Mouse (Mus musculus): Measurements from ENCODE around the gene Fancg. TPM values are rescaled to one million over a fixed set of nuclear protein-coding genes. Genes with fewer than 3 reads are reported as not detected.

Gene Fancg
- polyA plus RNA-seq, 1 experiment from 2014 or later = 22.8 TPM

DNA sequence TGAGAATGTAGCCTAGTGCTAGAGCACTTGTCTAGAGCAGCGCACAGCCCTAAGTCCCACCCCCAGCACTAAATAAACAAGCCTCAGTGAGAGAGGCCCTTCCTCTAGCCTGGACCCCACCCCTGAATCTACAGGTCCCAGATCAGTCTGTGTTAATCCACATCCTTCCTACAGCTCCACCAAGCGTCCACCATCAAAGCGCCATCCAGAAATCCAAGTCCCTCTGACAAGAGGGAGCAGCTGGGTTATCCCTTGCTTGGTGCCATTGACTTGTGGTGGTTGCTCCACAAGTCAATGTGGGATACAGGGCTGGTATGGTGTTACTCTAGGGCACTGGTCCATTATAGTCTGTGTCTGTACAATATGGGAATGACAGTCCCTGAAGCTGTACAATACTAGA is 55.1 kb downstream of the Fancg start:
- 0 out of 2 replicates have a peak overlapping the region, but pooled peaks have one; percentile 54 for H3K27ac ChIP-seq (replicated peaks)
- no peaks in the 10 kb centered on the region for H3K27me3 ChIP-seq (replicated peaks)
- H3K4me2 ChIP-seq = peak overlapping the region; percentile 95; the same call in 1 of the 2 replicates
- H3K4me3 ChIP-seq (replicated peaks) = no peak overlapping the region
- peaks cover 32% of the 10 kb centered on the region for H3K36me3 ChIP-seq
- H3K4me1 ChIP-seq = peaks cover 51% of the 10 kb centered on the region
- H3K9ac ChIP-seq (replicated peaks) = no peak overlapping the region
- ATAC-seq (ENCODE audit: low FRiP score) = no peak
- WGBS = 91% methylated on average over 3 of the region's 3 CpGs
- no peaks in the 10 kb centered on the region for H3K9me3 ChIP-seq (replicated peaks)

DNA sequence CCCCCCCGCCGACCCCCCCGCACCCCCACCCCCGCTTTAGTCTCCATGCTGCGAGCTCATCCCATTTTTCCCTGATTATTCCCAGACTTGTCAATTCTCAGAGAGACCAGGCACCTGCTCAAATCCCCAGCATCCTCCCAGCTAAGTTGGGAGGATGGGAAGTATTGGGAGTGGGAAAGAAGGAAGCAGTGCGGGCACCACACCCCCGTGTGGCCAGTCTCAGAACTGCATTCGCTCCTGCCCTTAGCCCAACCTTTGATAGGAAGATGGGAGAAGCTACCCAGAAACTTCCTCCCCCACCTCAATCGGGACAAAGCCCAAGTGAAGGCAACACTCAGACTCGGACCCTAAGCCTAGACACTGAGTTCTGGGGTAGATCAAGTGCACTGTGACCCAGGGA is 56.0 kb downstream of the Fancg start:
- H3K27ac ChIP-seq (replicated peaks) = peak overlapping the region; percentile 94; the same call in 1 of the 2 replicates
- 7% methylated on average over 10 of the region's 10 CpGs for WGBS
- peaks cover 32% of the 10 kb centered on the region for H3K36me3 ChIP-seq
- no peaks in the 10 kb centered on the region for H3K27me3 ChIP-seq (replicated peaks)
- peak overlapping the region; percentile 95 for H3K4me2 ChIP-seq
- ATAC-seq (ENCODE audit: low FRiP score) = no peak
- peaks cover 54% of the 10 kb centered on the region for H3K4me1 ChIP-seq
- no peak overlapping the region; the same call in 1 of the 2 replicates for H3K9ac ChIP-seq (replicated peaks)
- H3K9me3 ChIP-seq (replicated peaks) = no peaks in the 10 kb centered on the region
- 0 out of 2 replicates have a peak overlapping the region, but pooled peaks have one; percentile 63 for H3K4me3 ChIP-seq (replicated peaks)

DNA sequence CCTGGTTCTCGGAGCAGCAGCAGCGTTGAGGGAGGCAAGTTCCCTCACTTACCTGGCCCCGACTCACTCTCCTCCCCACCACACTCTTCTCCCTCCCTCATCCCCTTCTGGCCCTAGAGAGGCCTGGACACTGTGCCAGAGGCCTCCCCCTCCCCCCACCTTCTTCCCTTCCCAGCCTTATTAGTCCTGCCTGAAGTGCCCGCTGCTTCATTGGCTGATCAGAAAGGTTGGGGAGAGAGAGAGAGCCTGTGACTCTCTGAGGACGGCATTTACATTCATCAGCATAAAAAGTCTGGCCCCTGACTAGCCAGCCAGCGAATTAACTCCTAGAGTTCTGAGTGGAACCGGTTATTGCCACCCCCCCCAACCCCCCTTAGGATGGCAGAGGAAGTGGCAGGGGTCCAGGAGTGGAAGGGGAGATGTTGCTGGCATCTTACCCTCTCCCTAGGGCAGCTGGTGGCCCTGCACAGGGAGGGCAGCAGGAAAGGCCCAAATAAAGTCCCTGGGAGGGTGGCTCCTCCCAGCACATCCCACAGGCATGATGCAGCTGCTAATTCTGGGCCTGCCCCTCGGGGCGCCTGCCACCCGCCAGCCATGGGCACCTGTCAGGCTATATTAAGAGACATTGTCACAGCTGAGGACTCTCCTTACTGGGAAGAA is 56.7 kb downstream of the Fancg start:
- Histone ChIP-seq H3K9me3 (replicated peaks) (no peaks in the 10 kb centered on the region), H3K27ac (replicated peaks) (peak overlapping the region; percentile 94), H3K36me3 (peaks cover 27% of the 10 kb centered on the region), H3K4me3 (replicated peaks) (peak overlapping the region; percentile 63), H3K4me1 (peaks cover 61% of the 10 kb centered on the region), H3K4me2 (peak overlapping the region; percentile 95), H3K9ac (replicated peaks) (peak overlapping the region; percentile 87), H3K27me3 (replicated peaks) (no peaks in the 10 kb centered on the region)
- no peak for ATAC-seq (ENCODE audit: low FRiP score)
- 13% methylated on average over 10 of the region's 10 CpGs for WGBS

DNA sequence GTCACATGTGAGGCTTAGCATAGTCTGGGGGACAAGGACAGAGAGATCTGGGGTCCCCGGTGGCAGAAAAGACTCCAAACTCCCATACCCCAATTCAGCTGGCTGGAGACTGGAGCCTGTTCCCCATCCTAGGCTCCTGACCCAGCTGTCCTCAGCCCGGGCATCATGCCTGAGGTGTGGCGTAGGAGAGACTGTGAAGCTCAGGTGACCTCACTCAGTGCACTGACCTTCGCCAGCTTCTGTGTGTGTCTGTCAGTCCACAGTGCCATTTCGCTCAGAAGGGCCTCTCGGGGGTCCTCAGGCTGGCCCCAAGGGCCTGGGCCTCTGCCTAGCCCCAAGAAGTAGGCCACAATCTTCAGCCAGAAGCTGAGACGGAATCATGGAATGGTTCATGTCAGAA is 57.7 kb downstream of the Fancg start:
- Histone ChIP-seq H3K36me3 (peaks cover 19% of the 10 kb centered on the region), H3K4me2 (peak overlapping the region; percentile 95), H3K4me1 (peaks cover 71% of the 10 kb centered on the region), H3K9me3 (replicated peaks) (no peaks in the 10 kb centered on the region), H3K4me3 (replicated peaks) (peak overlapping the region; percentile 63), H3K27me3 (replicated peaks) (no peaks in the 10 kb centered on the region), H3K9ac (replicated peaks) (peak overlapping the region; percentile 87), H3K27ac (replicated peaks) (peak overlapping the region; percentile 94)
- 85% methylated on average over 7 of the region's 7 CpGs for WGBS
- ATAC-seq (ENCODE audit: low FRiP score) = no peak

Other genes starting within 250 kb of the Fancg start
- gene Ccl21a, start 236.5 kb downstream of the Fancg start, polyA plus RNA-seq (2015; fragmentation: Nextera tagmentation; extraction: Ambion mirVana) = 1.1 and 29.5 TPM in 2 replicates
- gene Fam205a1, start 156.6 kb downstream of the Fancg start, polyA plus RNA-seq (2015; fragmentation: Nextera tagmentation; extraction: Ambion mirVana) = 0.08 TPM in 1 of 2 replicates, not detected in the other
- 0.49 and 0.51 TPM in 2 replicates for gene Gm12394, start 153.7 kb downstream of the Fancg start, polyA plus RNA-seq (2015; fragmentation: Nextera tagmentation; extraction: Ambion mirVana)
- gene Fam205c, start 136.3 kb downstream of the Fancg start, polyA plus RNA-seq (2015; fragmentation: Nextera tagmentation; extraction: Ambion mirVana) = 1.4 and 2.6 TPM in 2 replicates
- 40.2 and 46.1 TPM in 2 replicates for gene Phf24, start 93.8 kb downstream of the Fancg start, polyA plus RNA-seq (2015; fragmentation: Nextera tagmentation; extraction: Ambion mirVana)
- 44.3 and 48.7 TPM in 2 replicates for gene Dnajb5, start 60.7 kb downstream of the Fancg start, polyA plus RNA-seq (2015; fragmentation: Nextera tagmentation; extraction: Ambion mirVana)
- 0.31 and 0.50 TPM in 2 replicates for gene 1700022I11Rik, start 40.9 kb downstream of the Fancg start, polyA plus RNA-seq (2015; fragmentation: Nextera tagmentation; extraction: Ambion mirVana)
- 477 and 496 TPM in 2 replicates for gene Vcp, start 10.0 kb downstream of the Fancg start, polyA plus RNA-seq (2015; fragmentation: Nextera tagmentation; extraction: Ambion mirVana)
- 27.8 and 30.8 TPM in 2 replicates for gene Pigo, start 15.3 kb upstream of the Fancg start, polyA plus RNA-seq (2015; fragmentation: Nextera tagmentation; extraction: Ambion mirVana)
- gene Stoml2, start 21.2 kb upstream of the Fancg start, polyA plus RNA-seq (2015; fragmentation: Nextera tagmentation; extraction: Ambion mirVana) = 231 and 240 TPM in 2 replicates
- 27.5 and 28.5 TPM in 2 replicates for gene Fam214b, start 35.7 kb upstream of the Fancg start, polyA plus RNA-seq (2015; fragmentation: Nextera tagmentation; extraction: Ambion mirVana)
- 11.1 and 12.3 TPM in 2 replicates for gene Unc13b, start 48.4 kb upstream of the Fancg start, polyA plus RNA-seq (2015; fragmentation: Nextera tagmentation; extraction: Ambion mirVana)

Data from neural tube, embryonic 15.5 days (tissue).